Mouse (Mus musculus): Measurements from ENCODE around the gene Olfr1348.

Gene Olfr1348

DNA sequence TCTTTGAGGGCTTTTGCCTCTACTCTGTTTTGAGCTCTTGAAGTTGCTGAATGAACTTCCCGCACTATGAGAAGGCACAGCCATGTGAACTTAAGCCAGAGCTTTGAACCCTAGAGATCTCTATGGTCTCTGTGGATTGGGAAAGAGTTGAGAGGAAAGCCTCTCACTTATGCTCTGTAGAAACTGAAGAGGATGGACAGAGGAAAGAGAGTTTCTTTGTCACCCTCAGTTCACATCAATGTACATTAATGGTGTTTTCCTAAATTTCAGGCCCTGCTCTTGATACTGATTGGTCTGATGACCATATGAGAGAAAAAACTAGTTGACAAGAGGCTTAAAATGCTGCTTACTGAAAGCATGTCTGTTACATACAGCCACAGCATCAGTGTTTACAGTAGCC, at the start of gene Olfr1348:
Gene Olfr1348 (minus strand): TSS at position 101 of the 400 bp plus-strand sequence.
- DNase-seq (ENCODE audit: low spot score): no peak

DNA sequence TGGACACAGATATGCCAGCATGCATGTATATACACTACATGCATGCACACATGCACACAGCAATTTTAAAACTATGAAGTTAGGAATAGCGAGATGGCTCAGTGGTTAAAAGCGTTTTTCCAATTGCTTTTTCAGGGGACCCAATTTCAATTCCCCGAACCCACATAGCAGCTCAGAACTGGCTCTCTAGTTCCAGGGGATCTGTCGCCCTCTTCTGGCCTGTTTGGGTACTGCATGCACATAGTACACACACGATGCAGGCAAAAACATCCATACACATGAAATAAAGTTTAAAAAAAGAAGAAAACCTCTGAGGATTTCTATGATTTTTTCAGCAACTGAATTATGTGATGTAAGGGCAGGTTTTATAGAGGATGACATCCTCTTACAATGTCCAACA, 17.6 kb upstream of the Olfr1348 start:
- DNase-seq (ENCODE audit: low spot score): peak; percentile 32

DNA sequence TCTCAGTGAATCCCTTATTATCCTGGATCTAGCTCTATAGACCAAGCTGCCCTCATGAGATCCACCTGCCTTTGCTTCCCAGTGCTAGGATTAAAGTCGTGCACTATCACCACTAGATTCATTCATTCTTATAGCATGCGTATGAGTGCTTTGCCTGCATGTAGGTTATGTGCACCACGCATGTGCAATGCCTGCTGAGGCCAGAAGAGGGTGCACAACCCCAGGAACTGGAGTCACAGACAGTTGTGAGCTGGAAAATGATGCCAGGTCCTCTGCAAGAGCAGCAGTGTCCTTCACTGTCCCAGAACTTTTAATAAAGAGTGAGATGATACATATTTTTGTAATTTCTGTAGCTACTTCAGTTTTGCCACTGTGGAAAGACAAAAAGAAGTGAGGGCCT, 16.5 kb upstream of the Olfr1348 start:
- DNase-seq (ENCODE audit: low spot score): no peak

DNA sequence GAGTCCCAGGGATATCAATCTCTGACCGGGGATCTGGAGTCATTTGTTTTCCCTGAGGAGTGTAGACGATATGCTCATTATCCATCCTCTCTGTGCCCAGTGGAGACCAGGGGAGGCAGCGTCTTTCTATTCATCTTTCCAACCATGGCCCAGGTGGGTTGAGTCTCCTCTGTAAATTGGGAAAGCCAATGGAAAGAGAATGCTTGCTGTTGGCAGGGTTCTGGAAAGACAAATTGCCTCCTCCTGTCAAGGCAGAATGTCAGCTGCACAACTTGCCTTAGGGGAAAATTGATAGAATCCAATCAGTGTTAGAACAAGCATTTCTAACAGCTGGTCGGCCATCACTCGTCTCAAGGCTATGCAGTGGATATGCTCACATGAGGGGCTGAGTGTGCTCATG, 14.3 kb upstream of the Olfr1348 start, which contains the start of gene Olfr1349:
Gene Olfr1349 (minus strand): TSS at position 101 of the 400 bp plus-strand sequence.
- no peak for DNase-seq (ENCODE audit: low spot score)

DNA sequence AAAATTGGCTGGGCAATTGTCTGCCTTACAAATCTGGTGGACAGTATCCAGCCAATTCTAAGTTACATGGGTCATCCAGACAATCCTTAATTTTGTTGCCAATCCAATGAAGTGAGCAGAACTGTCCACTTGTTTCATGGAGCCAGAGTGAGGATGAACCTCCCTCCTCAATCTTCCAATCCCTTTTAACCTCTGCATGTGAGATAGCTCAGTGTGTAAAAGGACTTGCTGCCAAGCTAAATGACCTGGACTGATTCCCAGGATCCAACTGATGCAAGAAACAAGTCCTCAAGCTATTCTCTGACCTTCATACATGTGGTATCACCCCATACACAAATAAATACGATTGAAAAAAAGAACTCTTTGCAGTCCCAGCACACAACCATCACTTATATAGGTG, 13.1 kb upstream of the Olfr1348 start:
- no peak for DNase-seq (ENCODE audit: low spot score)

DNA sequence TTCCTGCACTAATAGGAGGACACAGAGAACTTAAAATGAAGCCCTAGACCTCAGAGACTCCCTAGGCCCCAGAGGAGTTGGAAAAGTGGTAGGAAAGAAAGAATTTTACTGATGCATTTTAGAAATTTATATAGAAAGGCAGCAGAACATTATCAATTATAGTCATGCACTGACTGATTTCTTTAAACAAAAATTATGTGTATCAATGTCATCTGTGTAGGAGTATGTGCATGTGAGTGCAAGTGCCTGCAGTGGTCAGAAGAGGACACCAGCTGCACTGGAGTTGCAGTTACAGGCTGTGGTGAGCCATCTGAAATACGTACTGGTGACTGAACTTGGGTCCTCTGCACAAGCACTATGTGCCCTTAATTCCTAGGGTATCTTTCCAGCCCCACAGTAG, 8.9 kb downstream of the Olfr1348 start, which contains the start of gene Olfr1347:
Gene Olfr1347 (minus strand): TSS at position 101 of the 400 bp plus-strand sequence.
- DNase-seq (ENCODE audit: low spot score): no peak

DNA sequence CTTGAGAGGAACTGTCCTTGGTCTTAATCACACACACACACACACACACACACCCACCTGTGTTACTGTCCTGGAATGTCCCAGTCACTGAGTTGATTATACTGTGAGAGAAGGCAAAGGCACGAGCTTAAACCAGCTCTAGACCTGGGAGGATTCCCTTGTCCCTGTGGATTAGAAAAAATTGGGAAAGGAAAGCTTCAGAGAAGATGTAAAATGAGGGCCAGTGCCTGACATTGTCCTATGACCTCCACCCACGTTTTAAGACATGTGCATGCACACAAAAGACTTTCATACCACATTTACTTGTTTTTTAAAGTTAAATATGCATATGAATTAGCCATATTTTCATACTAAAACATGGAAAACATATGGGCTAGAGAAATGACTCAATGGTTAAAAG, 21.7 kb downstream of the Olfr1348 start, which contains the start of gene Olfr5:
Gene Olfr5 (minus strand): TSS at position 101 of the 400 bp plus-strand sequence.
- DNase-seq (ENCODE audit: low spot score): no peak

DNA sequence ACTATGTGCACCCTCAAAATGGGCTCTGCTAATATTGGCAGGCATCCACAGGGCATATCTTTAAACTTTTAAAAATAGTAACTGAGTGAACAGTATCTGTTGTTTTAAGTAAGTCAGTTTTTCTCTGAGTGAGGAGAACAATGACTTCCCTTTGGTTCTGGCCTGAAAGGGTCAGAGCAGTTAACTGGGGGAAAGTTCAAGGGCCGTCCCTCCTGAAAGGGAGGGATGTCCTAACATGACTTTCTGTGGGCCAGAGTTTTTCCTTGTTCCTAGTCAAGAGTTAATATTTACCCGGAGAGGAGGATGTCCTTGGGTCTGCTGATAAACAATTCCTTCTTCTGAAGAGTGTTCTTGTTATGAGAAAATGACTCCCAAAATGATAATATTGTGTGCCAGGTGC, 30.9 kb downstream of the Olfr1348 start:
- DNase-seq (ENCODE audit: low spot score): peak; percentile 64

DNA sequence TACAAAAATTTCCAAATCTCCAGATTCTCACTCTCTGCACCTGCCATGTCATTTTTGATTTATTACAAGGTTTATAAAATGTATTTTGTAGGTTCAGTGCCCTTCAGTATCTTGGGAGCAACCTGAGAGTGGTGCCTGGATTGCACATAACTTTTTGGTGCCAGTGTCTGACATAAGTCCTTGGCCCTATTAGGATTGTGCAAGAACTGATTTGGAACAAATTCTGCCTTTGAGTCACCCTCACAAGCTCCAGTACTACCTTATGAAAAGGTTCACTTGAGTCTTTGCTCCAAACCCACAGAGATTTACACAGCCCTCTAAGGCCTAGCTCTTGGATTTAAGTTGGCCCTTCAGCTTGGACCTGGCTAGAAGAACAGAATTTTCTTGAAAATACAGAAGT, 41.6 kb downstream of the Olfr1348 start, which contains the start of gene Olfr1346:
Gene Olfr1346 (plus strand): TSS at position 151 of the 400 bp plus-strand sequence.
- DNase-seq (ENCODE audit: low spot score): no peak

DNA sequence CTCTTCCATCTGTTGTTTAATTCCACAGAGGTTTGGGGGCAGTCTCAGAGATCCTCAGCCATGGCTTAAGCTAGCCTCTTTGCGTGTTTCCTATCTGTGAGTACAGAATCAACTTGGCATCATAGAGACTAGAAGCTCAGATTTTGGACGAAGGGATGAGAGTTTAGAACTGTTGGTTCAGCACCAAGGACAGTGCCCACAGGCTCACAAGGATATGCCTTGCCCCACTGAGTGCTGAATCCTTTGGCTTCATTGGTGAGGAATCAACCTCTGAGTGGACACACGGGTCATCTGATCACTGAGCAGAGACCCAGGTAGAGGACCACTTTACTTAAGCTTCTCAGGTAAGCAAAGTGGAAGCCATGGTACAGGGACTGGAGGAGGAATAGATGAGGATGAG, 52.1 kb downstream of the Olfr1348 start:
- DNase-seq (ENCODE audit: low spot score): no peak

DNA sequence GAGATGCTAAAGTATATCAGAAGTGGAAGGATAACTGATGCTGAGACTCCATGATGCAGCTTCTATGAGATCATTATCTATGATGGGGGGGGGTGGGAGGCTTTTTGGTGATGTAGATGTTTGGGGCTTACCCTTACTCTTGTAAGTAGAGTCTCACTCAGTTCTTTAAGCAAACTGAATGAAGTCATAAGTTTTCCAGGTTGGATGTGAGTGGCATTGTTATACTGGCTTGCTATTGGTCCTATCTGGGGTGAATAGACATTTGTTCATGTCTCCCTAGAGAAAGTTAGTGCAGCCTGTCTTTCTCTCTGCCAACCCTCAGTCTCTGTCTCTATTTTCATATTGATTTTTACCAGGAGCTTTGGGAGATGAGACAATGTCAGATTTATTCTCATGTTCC, 52.7 kb downstream of the Olfr1348 start, which contains the start of gene Olfr1336:
Gene Olfr1336 (plus strand): TSS at position 301 of the 400 bp plus-strand sequence.
- DNase-seq (ENCODE audit: low spot score): no peak

Data from testis, postnatal 14 days (tissue).